Mouse (Mus musculus) testis, postnatal 14 days (tissue): ENCODE measurements around the gene Tmem117.

Source experiments
- DNase-seq: peaks from one replicate; pipeline ENCODE4 v3.0.0; 2021; ENCODE audit warnings: low spot score

Tmem117 gene

DNA sequence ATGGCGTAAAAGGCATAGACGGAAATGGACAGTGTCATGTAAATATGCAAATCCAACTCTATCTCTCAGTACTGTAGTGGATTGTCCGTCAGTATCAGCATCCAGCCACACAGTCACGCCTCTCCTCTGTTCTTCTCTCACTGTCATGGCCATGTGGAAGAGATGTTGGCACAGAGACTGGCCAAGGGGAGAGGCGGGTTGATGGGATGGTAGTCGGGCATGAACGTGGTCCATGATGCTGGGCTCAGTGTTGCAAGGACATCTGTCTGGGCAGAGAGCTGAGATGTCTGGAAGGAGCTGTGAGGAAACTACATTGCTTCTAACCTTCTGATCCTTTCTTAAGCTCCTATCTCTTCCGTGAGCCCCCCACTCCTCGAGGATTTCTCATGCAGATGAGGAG lies 413.4 kb downstream of the Tmem117 start:
- DNase-seq: no peak

DNA sequence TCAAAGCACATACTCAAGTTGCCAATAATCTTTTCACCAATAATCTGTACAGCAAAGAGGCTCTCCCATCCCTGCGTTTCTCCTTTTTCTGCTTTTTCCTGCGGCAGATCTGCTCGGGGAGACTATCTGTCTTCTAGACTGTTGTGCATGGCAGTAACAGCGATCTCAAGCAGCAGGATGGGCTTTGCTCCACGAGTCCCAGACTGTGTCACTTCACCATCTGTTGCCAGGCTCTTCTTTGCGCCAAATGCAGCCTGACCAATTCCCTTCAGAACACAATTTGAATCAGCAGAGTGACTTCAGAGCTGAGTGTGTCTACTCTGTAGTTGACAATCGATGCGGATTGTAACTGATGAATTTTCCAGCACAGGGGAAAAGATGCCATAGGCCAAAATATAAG lies 415.0 kb downstream of the Tmem117 start:
- no peak for DNase-seq

DNA sequence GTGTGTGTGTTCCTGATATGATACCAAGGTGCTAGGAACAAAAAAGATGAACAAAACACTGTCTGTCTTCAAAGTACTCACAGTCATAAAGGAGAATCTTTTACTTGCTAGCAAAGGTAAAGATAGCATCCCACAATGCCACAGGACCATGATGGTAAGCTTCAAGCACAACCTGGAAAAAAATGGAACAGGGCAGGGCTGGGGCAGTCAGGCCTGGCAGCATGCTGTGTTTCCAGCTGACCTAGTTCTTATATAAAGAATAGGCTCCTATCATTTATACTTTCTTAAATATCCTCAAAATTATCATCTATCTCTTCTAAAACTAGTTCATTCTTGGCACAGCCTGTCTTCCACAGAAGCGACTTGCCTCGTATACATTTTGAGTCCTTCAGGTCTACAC lies 418.5 kb downstream of the Tmem117 start:
- DNase-seq: no peak

DNA sequence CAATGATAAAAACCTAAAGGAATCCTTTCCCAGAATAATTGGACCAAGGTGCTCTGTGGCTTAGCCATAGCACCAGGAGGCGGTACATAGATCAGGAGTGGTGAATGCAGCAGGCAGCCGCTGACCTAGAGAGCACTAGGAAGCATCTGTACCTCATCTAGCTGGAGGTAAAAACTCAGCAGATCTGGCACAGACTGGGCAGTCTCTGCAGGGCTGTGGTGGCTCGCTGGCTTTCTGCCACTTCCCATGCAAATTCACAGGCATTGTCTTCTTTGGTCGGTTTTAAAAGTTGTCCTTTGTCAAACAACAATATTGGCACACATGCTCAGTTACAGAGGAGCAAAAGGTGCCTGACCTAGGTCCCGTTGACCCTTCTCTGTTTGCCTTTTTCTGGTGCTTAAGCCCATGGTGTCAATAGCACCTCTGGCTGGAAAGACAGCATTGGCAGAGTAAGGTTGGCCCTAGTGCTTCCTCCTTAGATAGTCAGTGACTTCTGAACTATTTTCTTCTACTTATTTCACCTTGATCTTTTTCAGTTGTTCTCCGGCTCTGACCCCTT lies 420.2 kb downstream of the Tmem117 start:
- DNase-seq: no peak

DNA sequence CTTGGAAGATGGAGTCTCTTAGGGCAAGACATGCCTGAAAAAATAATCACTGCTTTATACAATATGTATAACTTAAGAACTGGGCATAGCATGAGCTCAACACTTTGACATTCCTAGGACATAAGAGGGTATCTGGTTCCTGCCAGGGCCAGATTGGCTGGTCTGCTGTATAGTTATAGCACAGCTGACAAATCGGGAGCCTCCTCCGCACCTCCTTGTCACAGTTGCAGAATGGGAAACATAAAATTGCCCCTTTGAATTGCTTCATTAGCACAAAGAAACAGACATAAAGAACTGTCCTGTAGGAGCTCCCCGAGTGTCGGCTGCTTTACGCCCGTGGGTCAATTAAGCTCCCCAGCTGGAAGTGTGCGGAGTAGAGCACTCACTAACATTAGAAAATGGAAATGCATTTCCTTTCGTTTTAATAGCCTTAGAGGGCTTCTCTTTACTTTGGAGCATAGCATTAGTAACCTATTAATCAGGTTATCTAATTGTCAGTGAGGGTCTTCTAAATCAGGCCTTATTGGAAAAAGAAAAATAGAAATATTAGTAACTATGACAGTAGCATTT lies 426.1 kb downstream of the Tmem117 start:
- no peak for DNase-seq

DNA sequence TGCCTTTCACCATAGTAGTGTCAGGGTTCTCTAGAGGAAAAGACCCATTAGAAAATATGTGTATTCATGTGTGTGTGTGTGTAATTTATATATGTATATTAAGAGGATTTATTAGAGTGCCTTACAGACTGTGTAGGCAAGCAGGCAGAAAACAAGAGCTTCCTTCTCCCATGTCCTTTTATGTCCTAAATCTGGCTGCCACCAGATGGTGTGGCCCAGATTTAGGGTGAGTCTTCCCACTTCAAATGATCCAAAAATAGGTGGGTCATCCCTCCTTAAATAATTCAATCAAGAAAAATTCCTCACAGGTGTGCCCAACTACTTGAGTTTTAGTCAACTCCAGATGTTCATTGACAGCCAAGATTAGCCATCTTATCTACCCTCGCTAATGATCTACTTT lies 439.0 kb downstream of the Tmem117 start:
- no peak for DNase-seq

DNA sequence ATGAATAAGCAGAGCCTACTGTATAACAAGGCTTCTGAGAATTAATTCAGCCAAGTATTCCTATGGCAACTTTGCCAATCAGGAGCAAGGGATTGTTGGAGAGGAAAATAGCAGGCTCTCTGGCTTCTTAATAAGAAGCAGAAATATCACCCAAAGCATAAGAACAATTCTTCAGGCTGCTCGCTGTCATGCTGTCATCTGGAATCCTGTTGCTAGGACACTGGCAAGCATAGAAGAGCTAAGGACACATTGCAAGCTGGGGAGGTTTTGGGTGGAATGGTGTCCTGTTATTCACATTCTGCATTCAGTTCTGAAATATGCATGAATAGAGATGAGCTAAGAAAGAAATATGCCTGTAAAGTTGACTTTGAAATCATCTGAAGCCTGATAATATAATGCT lies 439.8 kb downstream of the Tmem117 start:
- DNase-seq: no peak

DNA sequence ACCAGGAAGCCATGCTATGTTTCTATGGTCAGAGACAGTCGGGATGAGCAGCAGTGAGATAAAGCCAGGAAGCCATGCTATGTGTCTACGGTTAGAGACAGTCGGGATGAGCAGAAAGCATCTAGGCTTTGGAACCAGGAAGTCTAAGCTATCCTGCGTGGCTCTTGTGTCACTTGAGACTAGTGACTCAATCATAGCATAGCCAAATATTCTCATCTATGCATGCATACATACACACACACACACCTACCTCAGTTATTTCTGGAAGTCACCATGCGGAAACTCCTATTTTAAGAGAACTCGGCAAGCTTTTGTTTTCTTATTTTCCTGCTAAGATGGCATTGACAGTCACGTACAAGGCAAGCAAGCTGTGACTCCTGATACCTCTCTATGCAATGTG lies 441.8 kb downstream of the Tmem117 start:
- no peak for DNase-seq

DNA sequence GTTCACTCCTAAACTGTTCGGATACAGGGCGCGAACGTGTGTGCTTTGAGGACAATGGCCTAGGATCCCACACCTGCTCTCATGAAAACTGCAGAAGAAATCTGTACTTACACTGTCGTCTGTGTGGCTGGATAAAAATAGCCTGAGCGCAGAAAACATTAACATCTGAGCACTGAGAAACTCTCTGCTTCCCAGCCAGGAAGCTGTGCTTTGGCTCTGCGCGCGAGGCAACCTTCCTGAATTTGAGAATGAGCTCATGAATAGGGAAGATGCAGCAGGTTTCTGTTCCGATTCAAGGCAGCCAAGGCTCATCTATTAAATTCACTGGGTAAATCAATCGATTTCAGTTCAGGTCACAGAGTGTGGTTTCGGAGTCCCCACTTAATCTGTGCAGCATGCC lies 446.3 kb downstream of the Tmem117 start:
- no peak for DNase-seq

DNA sequence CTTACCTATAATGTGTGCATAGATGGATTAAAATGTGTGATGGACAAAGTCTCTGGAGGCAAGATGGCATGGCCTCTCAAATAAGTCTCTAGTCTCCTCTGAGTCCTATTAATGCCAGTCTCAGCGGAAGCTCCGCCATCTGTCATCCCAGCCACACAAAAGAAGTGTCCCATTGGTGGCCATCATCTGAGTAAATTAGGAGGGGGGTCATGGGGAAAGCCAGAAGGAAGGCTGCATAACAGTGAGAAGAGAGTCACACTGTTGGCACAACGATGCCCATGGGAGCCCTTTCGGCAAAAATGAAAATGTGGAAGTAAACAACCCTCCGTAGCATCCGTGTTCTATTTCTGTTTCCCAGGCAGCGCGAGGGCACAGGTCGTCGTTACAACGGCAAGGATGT lies 452.6 kb downstream of the Tmem117 start:
- no peak for DNase-seq

DNA sequence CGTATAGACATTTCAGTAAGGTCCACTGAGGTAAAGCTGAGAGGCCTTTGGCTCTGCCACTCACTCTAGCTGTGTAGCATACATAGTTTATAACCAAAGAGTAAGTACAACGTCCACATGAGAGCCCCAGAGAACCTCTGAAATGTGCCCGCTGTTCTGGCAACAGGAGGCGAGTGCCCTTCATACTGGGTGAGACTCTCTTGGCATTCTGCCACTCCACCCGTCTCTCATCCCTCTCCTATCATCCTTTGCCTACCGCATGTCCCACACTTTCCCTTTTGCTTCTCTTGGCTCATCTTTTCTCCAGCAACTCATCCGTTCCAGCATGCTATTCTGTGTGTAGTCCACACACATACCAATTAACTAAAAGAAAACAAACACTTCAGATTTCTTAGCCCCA lies 456.9 kb downstream of the Tmem117 start:
- DNase-seq: no peak

DNA sequence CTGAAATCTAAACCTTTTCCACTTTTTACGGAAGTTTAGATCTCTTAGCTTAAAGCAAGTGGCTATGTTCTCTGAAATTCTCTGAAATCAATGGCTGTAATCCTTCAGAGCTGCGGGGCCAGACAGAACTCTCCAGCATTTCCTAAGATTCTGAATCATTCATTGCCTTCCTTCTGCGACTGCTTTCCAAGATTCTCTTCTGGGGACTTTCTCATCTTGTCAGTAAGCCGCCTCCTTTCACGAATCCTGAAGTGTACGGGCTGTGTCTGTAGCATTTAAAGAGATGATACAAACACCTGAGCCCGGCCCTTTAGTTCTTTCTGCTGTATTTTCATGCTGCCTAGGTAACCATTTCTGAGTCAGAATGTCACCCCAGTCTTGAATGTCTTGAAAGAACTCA lies 471.1 kb downstream of the Tmem117 start:
- no peak for DNase-seq

DNA sequence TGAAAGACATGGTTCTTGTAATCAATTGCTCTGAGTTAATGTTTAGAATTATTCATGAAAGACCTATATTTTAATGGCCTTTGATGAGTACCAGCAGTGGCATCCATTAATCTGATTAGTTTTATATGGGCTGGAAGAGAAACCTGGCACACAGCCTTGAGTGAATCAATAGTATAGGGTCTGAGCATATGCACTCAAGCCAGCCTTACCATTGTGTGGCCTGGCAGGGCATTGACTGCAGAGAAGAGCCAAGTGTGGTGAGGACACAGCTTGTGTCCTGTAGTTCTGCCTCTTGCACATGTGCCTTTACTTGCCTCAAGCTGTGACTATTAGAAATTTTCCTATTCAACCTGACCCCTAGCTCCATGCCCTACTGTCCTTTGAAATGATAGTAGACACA lies 472.5 kb downstream of the Tmem117 start:
- no peak for DNase-seq

DNA sequence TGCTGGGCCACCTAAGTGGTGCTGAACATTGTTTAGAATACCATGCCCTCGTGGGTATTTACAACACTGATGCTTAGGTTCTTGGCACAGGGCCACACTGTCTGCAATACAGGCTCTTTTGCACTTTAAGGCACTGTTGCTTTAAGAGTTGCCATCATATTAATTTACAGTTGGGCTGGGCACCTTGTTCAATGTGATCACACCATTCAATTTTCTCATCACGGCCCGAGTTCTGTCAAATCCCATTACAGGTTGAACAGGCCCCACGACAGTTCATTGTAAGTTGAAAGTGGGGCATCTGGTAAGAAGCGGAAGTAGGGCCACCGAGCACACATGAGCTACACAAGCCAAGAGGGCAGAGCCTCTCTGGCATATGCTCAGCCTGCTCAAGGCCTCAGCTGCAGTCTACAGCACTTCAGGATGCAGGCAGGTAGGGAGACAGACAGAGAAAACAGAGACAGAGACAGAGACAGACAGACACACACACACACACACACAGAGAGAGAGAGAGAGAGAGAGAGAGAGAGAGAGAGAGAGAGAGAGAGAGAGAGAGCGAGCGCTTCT lies 478.3 kb downstream of the Tmem117 start:
- DNase-seq: no peak

DNA sequence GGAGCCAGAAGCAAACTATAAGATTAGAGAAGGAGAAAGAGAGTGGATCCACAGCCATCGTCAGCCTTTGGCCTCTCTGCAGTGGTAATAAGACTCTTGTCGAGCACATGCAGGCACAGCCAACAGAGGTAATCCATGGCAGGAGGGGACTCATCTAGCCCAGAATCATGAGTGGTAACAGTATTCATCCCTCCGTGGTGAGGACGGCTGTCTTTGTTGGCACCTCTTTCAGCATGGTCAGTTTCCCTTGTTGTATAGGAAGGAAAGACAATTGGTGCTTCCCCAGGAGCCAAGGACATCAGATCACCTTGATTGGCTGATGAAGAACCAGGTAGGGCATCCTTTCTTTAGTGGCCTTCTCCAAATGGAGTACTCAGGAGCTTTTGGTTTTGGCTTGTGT lies 479.6 kb downstream of the Tmem117 start:
- DNase-seq: no peak

DNA sequence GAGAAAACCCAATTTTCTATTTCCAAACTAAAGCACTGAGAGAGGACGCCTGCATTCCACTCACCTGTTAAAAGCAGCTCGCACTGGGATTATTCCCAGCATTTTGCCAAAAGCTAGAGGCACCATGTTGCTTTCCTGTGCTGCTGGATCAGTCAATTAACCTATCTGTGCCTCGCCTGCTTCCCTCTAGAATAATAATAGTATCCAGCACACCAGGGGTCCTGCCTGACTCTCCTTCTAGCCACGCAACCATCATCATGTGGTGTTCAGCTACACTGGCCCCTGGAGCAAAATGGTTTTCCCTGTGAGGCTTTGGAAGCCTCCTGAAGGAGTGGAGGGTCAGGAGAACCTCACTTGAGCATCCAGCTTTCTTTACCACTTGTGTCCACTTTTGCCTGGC lies 502.4 kb downstream of the Tmem117 start:
- no peak for DNase-seq

DNA sequence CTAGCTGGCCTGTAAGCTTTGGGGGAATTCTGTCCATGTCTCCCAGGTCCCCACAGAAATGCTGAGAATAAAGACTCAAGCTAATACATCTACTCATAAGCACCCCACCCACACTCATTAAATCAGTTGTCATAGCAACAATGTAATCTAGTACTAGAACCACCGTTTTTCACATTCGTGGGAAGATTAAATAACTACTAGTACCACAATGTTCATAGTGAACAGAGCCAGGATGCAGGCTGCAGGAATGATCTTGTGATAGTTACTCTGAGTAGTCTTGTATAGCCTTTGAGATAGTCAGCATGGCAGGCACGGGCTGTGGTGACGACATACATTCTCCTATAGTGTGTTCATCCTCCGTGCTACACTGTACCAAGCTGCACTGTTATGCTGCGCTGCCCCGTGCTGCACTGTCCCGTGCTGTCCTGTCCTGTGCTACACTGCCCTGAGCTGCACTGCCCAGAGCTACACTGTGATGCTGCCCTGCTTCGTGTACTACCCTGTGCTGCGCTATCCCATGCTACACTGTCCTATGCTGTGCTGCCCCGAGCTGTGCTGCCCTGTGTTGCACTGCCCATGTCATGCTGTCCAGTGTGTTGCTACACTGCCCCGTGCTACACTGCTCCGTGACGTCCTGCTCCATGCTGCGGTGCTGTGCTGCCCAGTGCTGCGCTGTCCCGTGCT lies 507.0 kb downstream of the Tmem117 start:
- DNase-seq: no peak

DNA sequence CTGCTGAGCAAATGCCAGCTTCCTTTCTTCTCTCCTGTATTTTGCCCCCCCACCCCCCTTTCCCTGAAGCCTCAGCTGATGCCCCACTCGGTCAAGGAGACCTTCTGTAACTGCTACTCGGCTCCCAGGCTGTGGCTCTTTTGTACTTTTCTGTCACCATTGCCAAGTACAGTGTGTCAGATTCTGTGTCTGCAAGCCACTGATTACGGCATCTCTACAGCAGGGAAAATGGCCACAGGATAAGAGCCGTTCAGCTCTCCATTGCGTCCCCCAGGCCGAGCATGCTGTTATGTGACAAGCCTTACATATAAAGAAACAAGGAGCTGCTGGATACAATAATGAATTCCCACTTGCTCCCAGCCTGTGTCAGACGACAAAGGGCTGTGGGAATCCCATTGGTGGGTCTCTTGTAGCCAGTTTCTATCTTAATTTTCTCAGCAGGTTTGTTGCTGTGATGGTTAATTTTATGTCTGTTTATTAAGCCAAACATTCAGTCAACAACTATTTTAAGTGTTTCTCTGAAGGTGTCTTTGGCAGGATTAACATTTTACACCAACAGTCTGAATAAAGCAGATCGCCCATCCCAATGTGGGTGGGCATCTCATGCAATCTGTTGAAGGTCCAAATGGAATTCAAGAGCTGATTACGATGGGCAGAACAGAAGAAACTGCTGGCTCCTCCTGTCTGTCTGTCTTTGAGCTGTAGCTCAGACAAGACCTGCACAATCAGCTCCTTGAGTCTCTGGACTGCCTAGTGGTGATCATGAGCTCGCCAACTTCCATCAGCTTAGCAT lies 508.2 kb downstream of the Tmem117 start:
- DNase-seq: no peak

DNA sequence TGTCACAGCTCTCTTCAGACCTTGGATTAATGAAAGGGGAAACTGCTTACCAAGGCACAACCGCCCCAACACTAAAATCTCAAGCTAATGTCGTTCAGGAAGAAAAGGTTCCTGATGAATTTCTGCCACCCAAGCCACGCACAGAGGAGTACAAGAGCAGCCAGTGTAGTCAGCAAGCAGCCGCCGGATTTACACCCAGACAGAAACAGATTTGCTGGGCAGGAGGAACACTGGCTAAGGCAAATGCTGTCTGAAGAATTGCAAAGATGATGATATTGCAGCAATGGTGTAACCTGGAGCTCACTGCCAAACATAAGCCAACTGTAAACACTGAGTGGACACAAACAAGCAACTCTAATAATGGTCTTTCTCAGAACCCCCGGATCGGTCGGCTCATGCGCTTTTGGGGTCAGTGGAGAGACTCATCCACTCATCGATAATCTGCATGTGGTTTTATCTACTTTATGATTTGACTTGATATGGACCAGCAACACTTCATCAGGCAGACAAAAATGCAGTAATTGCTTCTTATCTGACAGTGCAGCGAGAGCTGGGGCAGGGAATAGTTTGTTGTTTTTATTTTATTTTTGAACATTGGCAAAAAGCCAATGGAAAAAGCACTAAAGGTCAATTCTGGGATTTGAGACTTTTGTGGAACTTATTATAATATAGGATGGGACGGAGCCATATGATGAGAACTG lies 509.8 kb downstream of the Tmem117 start:
- no peak for DNase-seq

DNA sequence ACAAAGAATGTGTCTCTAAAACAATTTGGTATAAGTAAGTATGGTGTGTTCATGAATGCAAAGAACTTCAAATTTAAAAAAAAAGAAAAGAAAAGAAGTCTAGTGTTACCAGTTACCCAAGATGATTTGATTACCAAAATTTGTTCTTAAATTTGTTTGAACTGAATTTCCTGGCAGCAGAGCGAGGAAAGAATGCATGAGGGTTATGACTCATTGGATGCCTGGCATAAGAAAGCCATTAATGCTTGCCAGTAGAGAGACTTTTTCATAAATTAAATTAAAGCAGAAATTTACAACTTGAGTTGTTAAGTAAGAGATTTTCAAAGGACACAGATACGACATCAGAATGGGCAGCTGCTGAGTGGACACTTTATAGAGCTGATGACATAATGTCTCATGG lies 515.1 kb downstream of the Tmem117 start:
- DNase-seq: no peak

DNA sequence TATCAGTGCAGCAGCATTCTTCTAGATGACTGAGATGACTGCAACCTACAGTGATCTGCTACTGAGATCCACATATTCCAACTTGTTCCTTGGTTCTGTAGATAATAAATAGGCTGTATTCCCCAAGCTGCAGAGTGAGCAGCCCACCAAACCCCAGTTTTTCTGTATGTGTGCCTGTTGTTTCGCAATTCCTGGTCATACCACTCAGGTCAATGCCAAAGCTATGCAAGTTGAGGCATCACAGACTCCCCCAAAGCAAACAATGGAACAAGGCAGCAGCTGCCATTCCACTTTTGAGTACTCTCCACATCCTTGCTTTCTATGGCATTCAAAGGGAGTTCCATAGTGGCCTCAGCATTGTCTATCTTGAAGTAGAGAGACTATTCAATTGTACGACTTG lies 516.1 kb downstream of the Tmem117 start:
- no peak for DNase-seq
